Mouse (Mus musculus): Measurements from ENCODE around the gene Slc25a26.

GRCm38 (mm10) chr6:94642048-94642447 is 141.9 kb downstream of the Slc25a26 start:
- TF ChIP-seq EP300 (IDR thresholded peaks at IDR 0.05): no peak
- TF ChIP-seq CTCF (IDR thresholded peaks at IDR 0.05): no peak
